Mouse (Mus musculus): ENCODE measurements around the gene S100a7a. TPM values are rescaled to one million over a fixed set of nuclear protein-coding genes. Genes with fewer than 3 reads are reported as not detected.

The S100a7a gene
- polyA plus RNA-seq, 1 experiment from 2014 or later, result not detected

GRCm38 (mm10) chr3:90611494-90611893, 42.3 kb upstream of the S100a7a start:
- ATAC-seq (ENCODE audit: insufficient read depth) (no peak), DNase-seq (no peak)
- Histone ChIP-seq H3K36me3 (ENCODE audit: insufficient read depth) (no peaks in the 10 kb centered on the region), H3K9me3 (ENCODE audit: low read depth, low read length) (no peaks in the 10 kb centered on the region), H3K4me2 (no peak overlapping the region), H3K27ac (ENCODE audit: low read depth) (no peak overlapping the region), H3K4me1 (ENCODE audit: insufficient read depth) (no peaks in the 10 kb centered on the region; the same call in 1 of the 2 replicates), H3K9ac (no peak overlapping the region), H3K27me3 (ENCODE audit: insufficient read depth, low read length) (no peaks in the 10 kb centered on the region), H3K4me3 (ENCODE audit: low read depth, low read length) (no peak overlapping the region)
- TF ChIP-seq CTCF (IDR thresholded peaks at IDR 0.05; ENCODE audit: low read depth), result no peak
- 84% methylated on average over 3 of the region's 3 CpGs for WGBS

- Histone ChIP-seq H3K4me1 (ENCODE audit: insufficient read depth) (no peaks in the 10 kb centered on the region; the same call in 1 of the 2 replicates), H3K27me3 (ENCODE audit: insufficient read depth, low read length) (no peaks in the 10 kb centered on the region), H3K4me3 (ENCODE audit: low read depth, low read length) (no peak overlapping the region), H3K4me2 (no peak overlapping the region), H3K36me3 (ENCODE audit: insufficient read depth) (no peaks in the 10 kb centered on the region), H3K27ac (ENCODE audit: low read depth) (no peak overlapping the region), H3K9me3 (ENCODE audit: low read depth, low read length) (no peaks in the 10 kb centered on the region), H3K9ac (no peak overlapping the region)
- 57% methylated on average over 4 of the region's 4 CpGs for WGBS
- no peak for TF ChIP-seq CTCF (IDR thresholded peaks at IDR 0.05; ENCODE audit: low read depth)
- ATAC-seq (ENCODE audit: insufficient read depth) (no peak), DNase-seq (no peak)
These were observed 41.8 kb upstream of the S100a7a start for GRCm38 (mm10) chr3:90612061-90612460.

DNA sequence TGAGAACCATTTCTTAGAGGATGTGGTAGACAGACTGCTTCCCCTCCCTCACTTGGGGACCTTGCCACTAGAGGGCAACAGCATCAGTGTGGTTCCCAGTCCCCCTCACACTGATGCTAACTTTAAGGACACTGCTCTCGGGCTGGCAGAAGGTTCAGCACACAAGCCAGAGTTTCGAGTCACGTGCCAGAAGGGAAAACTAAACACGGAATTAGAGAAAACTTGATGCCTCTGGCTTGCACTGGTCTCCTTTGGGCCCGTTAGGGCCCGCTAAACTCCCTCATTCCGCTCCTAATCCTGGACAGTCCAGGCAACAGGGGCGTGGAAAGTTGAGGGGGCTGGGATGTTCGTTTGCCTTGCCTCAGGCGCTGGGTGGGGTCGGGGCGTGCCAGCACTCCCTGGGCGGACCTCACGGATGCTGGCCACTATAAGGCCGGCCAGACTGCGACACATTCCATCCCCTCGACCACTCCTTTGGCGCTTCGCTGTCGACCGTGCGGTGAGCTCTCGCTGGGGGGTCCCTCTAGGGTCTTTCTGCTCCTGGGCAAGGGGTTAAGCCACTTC, 41.0 kb upstream of the S100a7a start, which contains the start of gene S100a6:
S100a6 (plus strand) TSS at position 155 of the 564 bp plus-strand sequence.
- no peaks in the 10 kb centered on the region; the same call in 1 of the 2 replicates for H3K4me1 ChIP-seq (ENCODE audit: insufficient read depth)
- peak; percentile 83 for TF ChIP-seq CTCF (IDR thresholded peaks at IDR 0.05; ENCODE audit: low read depth)
- peak within 1 kb of the TSS; percentile 32 for H3K4me3 ChIP-seq (ENCODE audit: low read depth, low read length)
- H3K9me3 ChIP-seq (ENCODE audit: low read depth, low read length), result no peaks in the 10 kb centered on the region
- under 1% methylated on average over 23 of the region's 23 CpGs for WGBS
- H3K9ac ChIP-seq, result peak within 1 kb of the TSS; percentile 50
- ATAC-seq (ENCODE audit: insufficient read depth) (peak; percentile 85), DNase-seq (peak; percentile 83)
- peak within 1 kb of the TSS; percentile 67 for H3K4me2 ChIP-seq
- H3K27ac ChIP-seq (ENCODE audit: low read depth), result no peak within 1 kb of the TSS
- H3K36me3 ChIP-seq (ENCODE audit: insufficient read depth), result no peaks in the 10 kb centered on the region
- H3K27me3 ChIP-seq (ENCODE audit: insufficient read depth, low read length), result no peaks in the 10 kb centered on the region

DNA sequence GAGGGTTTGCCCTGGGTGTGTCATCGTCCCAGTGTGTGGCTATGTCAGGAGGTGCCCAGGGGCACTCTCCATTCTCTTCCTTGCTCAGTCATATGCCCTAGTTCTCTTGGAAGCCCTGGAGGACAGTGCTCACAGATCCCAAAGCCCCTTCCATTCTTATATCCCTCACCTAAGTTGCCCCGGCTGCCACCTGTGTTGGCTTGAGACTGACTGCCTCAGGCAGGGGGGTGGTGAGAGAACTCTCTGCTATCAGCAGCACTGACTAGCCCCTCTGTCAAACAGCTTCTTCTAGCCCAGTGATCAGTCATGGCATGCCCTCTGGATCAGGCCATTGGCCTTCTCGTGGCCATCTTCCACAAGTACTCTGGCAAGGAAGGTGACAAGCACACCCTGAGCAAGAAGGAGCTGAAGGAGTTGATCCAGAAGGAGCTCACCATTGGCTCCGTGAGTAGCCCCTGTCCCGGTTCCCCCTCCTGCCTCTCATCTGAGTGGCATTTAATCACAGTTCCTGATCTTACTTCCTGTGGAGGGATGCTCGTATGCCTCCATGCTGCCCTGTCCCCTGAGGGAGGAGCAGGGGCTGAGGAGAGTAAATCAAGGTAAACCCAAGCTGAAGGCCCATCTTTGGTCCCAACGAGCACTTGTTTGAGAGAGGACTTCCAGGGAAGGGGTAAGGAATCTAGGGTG, 40.2 kb upstream of the S100a7a start:
- 57% methylated on average over 7 of the region's 7 CpGs for WGBS
- ATAC-seq (ENCODE audit: insufficient read depth) (0 out of 2 replicates have a peak, but pooled peaks have one; percentile 9), DNase-seq (no peak)
- Histone ChIP-seq H3K4me3 (ENCODE audit: low read depth, low read length) (peak overlapping the region; percentile 32), H3K9me3 (ENCODE audit: low read depth, low read length) (no peaks in the 10 kb centered on the region), H3K27me3 (ENCODE audit: insufficient read depth, low read length) (no peaks in the 10 kb centered on the region), H3K4me2 (peak overlapping the region; percentile 67), H3K27ac (ENCODE audit: low read depth) (no peak overlapping the region), H3K4me1 (ENCODE audit: insufficient read depth) (no peaks in the 10 kb centered on the region; the same call in 1 of the 2 replicates), H3K36me3 (ENCODE audit: insufficient read depth) (no peaks in the 10 kb centered on the region), H3K9ac (peak overlapping the region; percentile 50; the same call in 1 of the 2 replicates)
- TF ChIP-seq CTCF (IDR thresholded peaks at IDR 0.05; ENCODE audit: low read depth), result no peak

DNA sequence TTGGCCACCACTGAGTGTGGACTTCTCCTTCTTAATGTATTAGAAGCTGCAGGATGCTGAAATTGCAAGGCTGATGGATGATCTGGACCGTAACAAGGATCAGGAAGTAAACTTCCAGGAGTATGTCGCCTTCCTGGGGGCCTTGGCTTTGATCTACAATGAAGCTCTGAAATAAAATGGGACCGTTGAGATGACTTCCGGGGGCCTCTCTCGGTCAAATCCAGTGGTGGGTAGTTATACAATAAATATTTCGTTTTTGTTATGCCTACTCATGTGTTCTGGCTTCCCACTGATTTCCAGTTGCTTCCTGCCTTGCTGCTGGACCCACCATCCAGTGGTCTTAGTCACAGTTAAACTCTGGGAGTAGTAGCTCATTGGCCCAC, 39.7 kb upstream of the S100a7a start:
- no peaks in the 10 kb centered on the region for H3K9me3 ChIP-seq (ENCODE audit: low read depth, low read length)
- no peak overlapping the region for H3K4me3 ChIP-seq (ENCODE audit: low read depth, low read length)
- no peaks in the 10 kb centered on the region for H3K36me3 ChIP-seq (ENCODE audit: insufficient read depth)
- WGBS, result 86% methylated on average over 6 of the region's 6 CpGs
- ATAC-seq (ENCODE audit: insufficient read depth) (no peak), DNase-seq (no peak)
- H3K27me3 ChIP-seq (ENCODE audit: insufficient read depth, low read length), result no peaks in the 10 kb centered on the region
- H3K4me2 ChIP-seq, result peak overlapping the region; percentile 67
- no peak overlapping the region for H3K27ac ChIP-seq (ENCODE audit: low read depth)
- no peaks in the 10 kb centered on the region; the same call in 1 of the 2 replicates for H3K4me1 ChIP-seq (ENCODE audit: insufficient read depth)
- TF ChIP-seq CTCF (IDR thresholded peaks at IDR 0.05; ENCODE audit: low read depth), result no peak
- H3K9ac ChIP-seq, result no peak overlapping the region

DNA sequence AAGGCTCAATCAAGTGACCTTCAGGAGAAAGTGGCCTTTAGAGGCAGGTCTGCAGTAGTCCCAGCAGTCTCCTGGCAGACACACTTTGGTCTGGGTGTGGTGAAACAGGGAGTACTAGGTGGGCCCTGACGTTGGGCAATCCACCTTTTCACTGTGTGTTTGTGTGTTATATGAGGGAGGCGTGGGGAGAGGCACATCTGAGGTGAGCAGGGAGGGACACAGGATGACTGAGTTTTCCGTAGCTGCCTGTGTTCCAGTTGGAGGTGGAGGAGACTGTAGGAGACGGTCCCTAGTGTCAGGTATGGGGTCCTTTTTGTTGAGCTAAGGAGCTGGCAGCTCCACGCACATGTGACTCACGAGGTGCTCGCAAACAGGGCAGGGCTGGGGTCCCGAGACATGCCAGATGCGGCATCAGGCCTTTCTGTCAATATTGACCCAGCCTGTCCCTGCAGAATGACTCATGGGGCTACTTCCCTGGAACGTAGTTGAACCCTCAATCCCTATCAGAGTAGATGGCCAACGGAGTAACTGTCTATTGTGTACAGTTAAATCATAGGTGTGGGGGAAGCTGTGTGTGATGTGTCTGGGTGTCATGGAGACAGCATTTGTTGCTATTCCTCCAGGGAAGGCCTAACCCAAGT, 39.1 kb upstream of the S100a7a start:
- Histone ChIP-seq H3K4me1 (ENCODE audit: insufficient read depth) (no peaks in the 10 kb centered on the region; the same call in 1 of the 2 replicates), H3K27me3 (ENCODE audit: insufficient read depth, low read length) (no peaks in the 10 kb centered on the region), H3K9ac (no peak overlapping the region), H3K4me2 (peak overlapping the region; percentile 19; the same call in 1 of the 2 replicates), H3K36me3 (ENCODE audit: insufficient read depth) (no peaks in the 10 kb centered on the region), H3K27ac (ENCODE audit: low read depth) (no peak overlapping the region), H3K9me3 (ENCODE audit: low read depth, low read length) (no peaks in the 10 kb centered on the region), H3K4me3 (ENCODE audit: low read depth, low read length) (no peak overlapping the region)
- 60% methylated on average over 11 of the region's 11 CpGs for WGBS
- DNase-seq, result no peak
- peak; percentile 5; the same call in 1 of the 2 replicates for ATAC-seq (ENCODE audit: insufficient read depth)
- no peak for TF ChIP-seq CTCF (IDR thresholded peaks at IDR 0.05; ENCODE audit: low read depth)

GRCm38 (mm10) chr3:90615415-90615814, 38.4 kb upstream of the S100a7a start:
- Histone ChIP-seq H3K4me1 (ENCODE audit: insufficient read depth) (no peaks in the 10 kb centered on the region; the same call in 1 of the 2 replicates), H3K27ac (ENCODE audit: low read depth) (peak overlapping the region; percentile 46; the same call in 1 of the 2 replicates), H3K9me3 (ENCODE audit: low read depth, low read length) (no peaks in the 10 kb centered on the region), H3K4me2 (peak overlapping the region; percentile 19; the same call in 1 of the 2 replicates), H3K4me3 (ENCODE audit: low read depth, low read length) (no peak overlapping the region), H3K27me3 (ENCODE audit: insufficient read depth, low read length) (no peaks in the 10 kb centered on the region), H3K9ac (no peak overlapping the region), H3K36me3 (ENCODE audit: insufficient read depth) (no peaks in the 10 kb centered on the region)
- WGBS, result 5% methylated on average over 7 of the region's 7 CpGs
- ATAC-seq (ENCODE audit: insufficient read depth), result peak; percentile 56; the same call in 1 of the 2 replicates
- TF ChIP-seq CTCF (IDR thresholded peaks at IDR 0.05; ENCODE audit: low read depth), result peak; percentile 82
- peak; percentile 84 for DNase-seq

Data from lung, embryonic 14.5 days (tissue).